Mouse (Mus musculus): ENCODE data around the gene Ttc3. TPM values are rescaled to one million over a fixed set of nuclear protein-coding genes. Genes with fewer than 3 reads are reported as not detected.
"Not testable (repeated sequence)": the region's sequence is repeated elsewhere in the genome, so short reads cannot be mapped to it uniquely, and the experiment has no call there.

The Ttc3 gene
- total and polyA plus RNA-seq, 2 experiments from 2014 or later: 121 to 178 TPM

- H3K36me3 ChIP-seq (replicated peaks; ENCODE audit: control insufficient read depth, insufficient read depth, low read length): no peaks in the 10 kb centered on the region
- TF ChIP-seq CTCF (IDR thresholded peaks at IDR 0.05; ENCODE audit: low read depth) (no peak), EP300 (IDR thresholded peaks at IDR 0.05; ENCODE audit: low read depth) (no peak)
- 0 out of 2 replicates have a peak, but pooled peaks cover 3% of the 10 kb centered on the region for H3K27me3 ChIP-seq (ENCODE audit: control insufficient read depth, insufficient read depth, low read length)
- H3K9ac ChIP-seq (replicated peaks; ENCODE audit: low read depth, low read length): no peak overlapping the region; the same call in 1 of the 2 replicates
- peak overlapping the region; percentile 71 for H3K4me3 ChIP-seq (ENCODE audit: low read depth, low read length)
- no peaks in the 10 kb centered on the region for H3K9me3 ChIP-seq (replicated peaks; ENCODE audit: control insufficient read depth, low read length)
- no peak for ATAC-seq (ENCODE audit: insufficient read depth, low read depth)
- no peak for DNase-seq (ENCODE audit: low spot score)
- H3K4me1 ChIP-seq (ENCODE audit: control insufficient read depth, insufficient read depth): 0 out of 2 replicates have a peak, but pooled peaks cover 3% of the 10 kb centered on the region
- no peak overlapping the region for H3K27ac ChIP-seq (ENCODE audit: low read depth)
- WGBS: 24% methylated on average over 25 of the region's 25 CpGs
- peak overlapping the region; percentile 93 for H3K4me2 ChIP-seq (ENCODE audit: low read depth, low read length)
Measured at GRCm38 (mm10) chr16:94328881-94329867, 41.2 kb upstream of the Ttc3 start.

GRCm38 (mm10) chr16:94330429-94330828, 40.0 kb upstream of the Ttc3 start:
- TF ChIP-seq CTCF (IDR thresholded peaks at IDR 0.05; ENCODE audit: low read depth): no peak
- TF ChIP-seq EP300 (IDR thresholded peaks at IDR 0.05; ENCODE audit: low read depth): no peak
- Histone ChIP-seq H3K4me2 (ENCODE audit: low read depth, low read length) (no peak overlapping the region), H3K4me1 (ENCODE audit: control insufficient read depth, insufficient read depth) (0 out of 2 replicates have a peak, but pooled peaks cover 3% of the 10 kb centered on the region), H3K9me3 (replicated peaks; ENCODE audit: control insufficient read depth, low read length) (no peaks in the 10 kb centered on the region), H3K9ac (replicated peaks; ENCODE audit: low read depth, low read length) (no peak overlapping the region), H3K4me3 (ENCODE audit: low read depth, low read length) (no peak overlapping the region), H3K27ac (ENCODE audit: low read depth) (no peak overlapping the region), H3K36me3 (replicated peaks; ENCODE audit: control insufficient read depth, insufficient read depth, low read length) (no peaks in the 10 kb centered on the region), H3K27me3 (ENCODE audit: control insufficient read depth, insufficient read depth, low read length) (0 out of 2 replicates have a peak, but pooled peaks cover 3% of the 10 kb centered on the region)
- 84% methylated on average over 5 of the region's 5 CpGs for WGBS
- DNase-seq (ENCODE audit: low spot score) (no peak), ATAC-seq (ENCODE audit: insufficient read depth, low read depth) (no peak)

- H3K4me3 ChIP-seq (ENCODE audit: low read depth, low read length): no peak overlapping the region
- H3K9me3 ChIP-seq (replicated peaks; ENCODE audit: control insufficient read depth, low read length): no peaks in the 10 kb centered on the region
- no peaks in the 10 kb centered on the region for H3K36me3 ChIP-seq (replicated peaks; ENCODE audit: control insufficient read depth, insufficient read depth, low read length)
- 0 out of 2 replicates have a peak, but pooled peaks cover 3% of the 10 kb centered on the region for H3K4me1 ChIP-seq (ENCODE audit: control insufficient read depth, insufficient read depth)
- no peak overlapping the region for H3K27ac ChIP-seq (ENCODE audit: low read depth)
- TF ChIP-seq CTCF (IDR thresholded peaks at IDR 0.05; ENCODE audit: low read depth) (no peak), EP300 (IDR thresholded peaks at IDR 0.05; ENCODE audit: low read depth) (no peak)
- DNase-seq (ENCODE audit: low spot score) (no peak), ATAC-seq (ENCODE audit: insufficient read depth, low read depth) (no peak)
- no peak overlapping the region for H3K4me2 ChIP-seq (ENCODE audit: low read depth, low read length)
- no peak overlapping the region for H3K9ac ChIP-seq (replicated peaks; ENCODE audit: low read depth, low read length)
- 0 out of 2 replicates have a peak, but pooled peaks cover 3% of the 10 kb centered on the region for H3K27me3 ChIP-seq (ENCODE audit: control insufficient read depth, insufficient read depth, low read length)
- WGBS: 83% methylated on average over 9 of the region's 9 CpGs
Measured at GRCm38 (mm10) chr16:94331233-94331885, 39.1 kb upstream of the Ttc3 start.

GRCm38 (mm10) chr16:94331886-94332252, 38.5 kb upstream of the Ttc3 start:
- Histone ChIP-seq H3K4me1 (ENCODE audit: control insufficient read depth, insufficient read depth) (0 out of 2 replicates have a peak, but pooled peaks cover 3% of the 10 kb centered on the region), H3K27ac (ENCODE audit: low read depth) (no peak overlapping the region), H3K9ac (replicated peaks; ENCODE audit: low read depth, low read length) (no peak overlapping the region), H3K27me3 (ENCODE audit: control insufficient read depth, insufficient read depth, low read length) (no peaks in the 10 kb centered on the region), H3K4me2 (ENCODE audit: low read depth, low read length) (no peak overlapping the region), H3K9me3 (replicated peaks; ENCODE audit: control insufficient read depth, low read length) (no peaks in the 10 kb centered on the region), H3K36me3 (replicated peaks; ENCODE audit: control insufficient read depth, insufficient read depth, low read length) (no peaks in the 10 kb centered on the region), H3K4me3 (ENCODE audit: low read depth, low read length) (no peak overlapping the region)
- ATAC-seq (ENCODE audit: insufficient read depth, low read depth) (no peak), DNase-seq (ENCODE audit: low spot score) (peak; percentile 29)
- TF ChIP-seq EP300 (IDR thresholded peaks at IDR 0.05; ENCODE audit: low read depth) (no peak), CTCF (IDR thresholded peaks at IDR 0.05; ENCODE audit: low read depth) (peak; percentile 74)
- 60% methylated on average over 5 of the region's 5 CpGs for WGBS

- Histone ChIP-seq H3K36me3 (replicated peaks; ENCODE audit: control insufficient read depth, insufficient read depth, low read length) (no peaks in the 10 kb centered on the region), H3K9me3 (replicated peaks; ENCODE audit: control insufficient read depth, low read length) (no peaks in the 10 kb centered on the region), H3K27me3 (ENCODE audit: control insufficient read depth, insufficient read depth, low read length) (no peaks in the 10 kb centered on the region), H3K4me1 (ENCODE audit: control insufficient read depth, insufficient read depth) (no peaks in the 10 kb centered on the region), H3K4me3 (ENCODE audit: low read depth, low read length) (no peak overlapping the region), H3K4me2 (ENCODE audit: low read depth, low read length) (no peak overlapping the region), H3K27ac (ENCODE audit: low read depth) (no peak overlapping the region), H3K9ac (replicated peaks; ENCODE audit: low read depth, low read length) (no peak overlapping the region)
- DNase-seq (ENCODE audit: low spot score) (no peak), ATAC-seq (ENCODE audit: insufficient read depth, low read depth) (no peak)
- WGBS: 34% methylated on average over 5 of the region's 5 CpGs
- TF ChIP-seq CTCF (IDR thresholded peaks at IDR 0.05; ENCODE audit: low read depth) (no peak), EP300 (IDR thresholded peaks at IDR 0.05; ENCODE audit: low read depth) (no peak)
Measured at GRCm38 (mm10) chr16:94335656-94336055, 34.8 kb upstream of the Ttc3 start.

GRCm38 (mm10) chr16:94339164-94340160, 31.0 kb upstream of the Ttc3 start:
- ATAC-seq (ENCODE audit: insufficient read depth, low read depth); H3K27me3 ChIP-seq (ENCODE audit: control insufficient read depth, insufficient read depth, low read length); H3K4me1 ChIP-seq (ENCODE audit: control insufficient read depth, insufficient read depth); H3K9me3 ChIP-seq (replicated peaks; ENCODE audit: control insufficient read depth, low read length); H3K4me3 ChIP-seq (ENCODE audit: low read depth, low read length); H3K4me2 ChIP-seq (ENCODE audit: low read depth, low read length); H3K27ac ChIP-seq (ENCODE audit: low read depth); H3K9ac ChIP-seq (replicated peaks; ENCODE audit: low read depth, low read length); H3K36me3 ChIP-seq (replicated peaks; ENCODE audit: control insufficient read depth, insufficient read depth, low read length); DNase-seq (ENCODE audit: low spot score): not testable (repeated sequence)
- 88% methylated on average over 18 of the region's 22 CpGs for WGBS
